Mouse (Mus musculus) liver, adult 10 weeks (tissue): ENCODE measurements around the gene Fancl. TPM values are rescaled to one million over a fixed set of nuclear protein-coding genes. Genes with fewer than 3 reads are reported as not detected.

Experiments
- polyA plus RNA-seq: library from polyadenylated mRNA; stranded (reverse); fragments of 350-450 nt; fragmentation: Illumina TruSeq; extraction: RNeasy Lipid Tissue Mini Kit (QIAGEN cat#74804); gene quantifications from one replicate; pipeline ENCODE4 v1.2.3, GENCODE M21; 2014; ENCODE audit warnings: low read depth, low replicate concordance

The Fancl gene
- polyA plus RNA-seq = 11.1 TPM

GRCm38 (mm10) chr11:26385971-26386370, at the start of gene Fancl:
TSS of gene Fancl (plus strand) at chr11:26386135.

Other genes starting within 250 kb of the Fancl start
- gene 5730522E02Rik, start 175.4 kb upstream of the Fancl start, polyA plus RNA-seq = 0.64 TPM
- gene Gm6899, start 207.1 kb downstream of the Fancl start, polyA plus RNA-seq = not detected
- 22.4 TPM for gene Vrk2, start 207.9 kb downstream of the Fancl start, polyA plus RNA-seq